Mouse (Mus musculus) retina, adult 2 months (tissue): ENCODE results near the gene Gstcd.
A peak's percentile ranks its signal among the peaks of the same experiment; 100 is the strongest.

Source experiments
- DNase-seq: peaks from one replicate; pipeline ENCODE4 v3.0.0-alpha.2; 2012; ENCODE audit warnings: low read depth, low spot score

Gene Gstcd

GRCm38 (mm10) chr3:133091664-133092273 is at the start of gene Gstcd, which contains the start of gene Ints12:
Gstcd (minus strand) TSS chr3:133092033.
Ints12 (plus strand) TSS chr3:133091840.
- DNase-seq, result peak; percentile 90

- DNase-seq, result no peak
These were observed 40.8 kb upstream of the Gstcd start for GRCm38 (mm10) chr3:133132611-133133010.

- no peak for DNase-seq
These were observed 39.5 kb upstream of the Gstcd start for GRCm38 (mm10) chr3:133131372-133131771.

- no peak for DNase-seq
These were observed 21.4 kb upstream of the Gstcd start for GRCm38 (mm10) chr3:133113281-133113680.

- DNase-seq, result no peak
These were observed 19.9 kb upstream of the Gstcd start for GRCm38 (mm10) chr3:133111741-133112140.

GRCm38 (mm10) chr3:133109844-133110243 is 18.0 kb upstream of the Gstcd start:
- no peak for DNase-seq

GRCm38 (mm10) chr3:133108731-133109130 is 16.9 kb upstream of the Gstcd start:
- no peak for DNase-seq

GRCm38 (mm10) chr3:133104436-133104835 is 12.6 kb upstream of the Gstcd start:
- no peak for DNase-seq

- no peak for DNase-seq
These were observed 11.9 kb upstream of the Gstcd start for GRCm38 (mm10) chr3:133103768-133104167.

- DNase-seq, result no peak
These were observed 7.1 kb upstream of the Gstcd start for GRCm38 (mm10) chr3:133098909-133099308.

- no peak for DNase-seq
These were observed 6.5 kb upstream of the Gstcd start for GRCm38 (mm10) chr3:133098336-133098735.

- DNase-seq, result no peak
These were observed 6.1 kb upstream of the Gstcd start for GRCm38 (mm10) chr3:133097936-133098335.

GRCm38 (mm10) chr3:133094305-133094704 is 2.5 kb upstream of the Gstcd start:
- no peak for DNase-seq

GRCm38 (mm10) chr3:133092936-133093335 is 1.1 kb upstream of the Gstcd start:
- DNase-seq, result no peak

- no peak for DNase-seq
These were observed 531 bp upstream of the Gstcd start for GRCm38 (mm10) chr3:133092274-133092853.

GRCm38 (mm10) chr3:133091121-133091663 is 641 bp downstream of the Gstcd start:
- DNase-seq, result no peak

GRCm38 (mm10) chr3:133090247-133091120 is 1.3 kb downstream of the Gstcd start:
- no peak for DNase-seq

- peak; percentile 30 for DNase-seq
These were observed 6.0 kb downstream of the Gstcd start for GRCm38 (mm10) chr3:133085858-133086257.

GRCm38 (mm10) chr3:133082736-133083135 is 9.1 kb downstream of the Gstcd start:
- no peak for DNase-seq

GRCm38 (mm10) chr3:133075560-133075959 is 16.3 kb downstream of the Gstcd start:
- no peak for DNase-seq

GRCm38 (mm10) chr3:133052068-133052467 is 39.8 kb downstream of the Gstcd start:
- no peak for DNase-seq

- no peak for DNase-seq
These were observed 58.6 kb downstream of the Gstcd start for GRCm38 (mm10) chr3:133033145-133033755.
